Comparison of ENCODE assay signal across 8 mouse cellular contexts in genomic region chr4:55531096-55531855, GRCm38 (mm10). TPM values are rescaled to one million over a fixed set of nuclear protein-coding genes. Genes with fewer than 3 reads are reported as not detected.
DNase-seq lines count a peak whose midpoint lies in the region; TF ChIP-seq lines count a peak whose summit lies in the region.

No protein-coding gene starts in this region.

- peaks cover 32% of the 10 kb centered on the region for H3K36me3 ChIP-seq in small intestine, adult 2 months (ENCODE audit: control insufficient read depth, insufficient read depth, low read length)

- peak; percentile 42; the same call in 1 of the 2 replicates for TF ChIP-seq CTCF in small intestine, adult 2 months (IDR thresholded peaks at IDR 0.05; ENCODE audit: extremely low read depth, insufficient read length, insufficient replicate concordance, low read depth, low read length)

- peak overlapping the region; percentile 92 for H3K4me3 ChIP-seq in small intestine, adult 2 months (ENCODE audit: low read depth, low read length)

- TF ChIP-seq POLR2A in small intestine, adult 2 months (IDR thresholded peaks at IDR 0.05; ENCODE audit: low read depth, low read length): no peak

- DNase-seq in left cerebral cortex, postnatal 14 days (ENCODE audit: low spot score in 2 of 2): peak; percentile 10 to 11
- DNase-seq in left cerebral cortex, adult 18-20 months (ENCODE audit: low spot score in 2 of 2): no peak
- DNase-seq in embryo, embryonic 10 days (ENCODE audit: low spot score): peak; percentile 57
- peak; percentile 56 to 80 for DNase-seq in heart, adult 18-20 months
- peak; percentile 67 for DNase-seq in kidney, adult 18-20 months
- DNase-seq in lung, postnatal 10 days: peak; percentile 72
- DNase-seq in MN1 (ENCODE audit: low spot score): no peak

- H3K27ac ChIP-seq in small intestine, adult 2 months (ENCODE audit: insufficient read depth, low read depth, low read length): peak overlapping the region; percentile 51

- H3K27me3 ChIP-seq in small intestine, adult 2 months (ENCODE audit: control insufficient read depth, insufficient read depth, low read length): no peaks in the 10 kb centered on the region

- H3K4me1 ChIP-seq in small intestine, adult 2 months (ENCODE audit: control insufficient read depth, insufficient read depth, insufficient read length, low read length): peaks cover 3% of the 10 kb centered on the region; the same call in 1 of the 2 replicates

- intact Hi-C loops in left cerebral cortex, postnatal 14 days (cut with DNase I): loop anchor here (2.0 to 5.0 kb wide), 3 partner anchors 121 to 1156 kb away; no protein-coding TSS in a partner anchor

- under 1% methylated on average over 56 of the region's 56 CpGs for WGBS in small intestine, adult 2 months

RNA-seq across cellular contexts. Expression of gene Klf4, which starts 1.0 kb away (rescaled TPM):
- 1 to 10 TPM; 6.3 to 8.4 TPM for total RNA-seq in left cerebral cortex, postnatal 14 days (2021)
- 10 to 100 TPM in 1 of 2 experiments, 1 to 10 TPM in 1; 8.6 to 12.4 TPM for total RNA-seq in left cerebral cortex, adult 18-20 months (2021)
- total RNA-seq in heart, adult 18-20 months (2021): 10 to 100 TPM; 40.8 to 43.4 TPM
- 178 and 590 TPM in 2 replicates for polyA plus RNA-seq in small intestine, adult 2 months (2012; rRNA removed)

Comparison
In these comparisons a context has a peak if more than half of its experiments do, and no peak if none do; other contexts are left out.
1. DNase-seq: peak in left cerebral cortex, postnatal 14 days (2 of 2), embryo, embryonic 10 days (single experiment), heart, adult 18-20 months (2 of 2), kidney, adult 18-20 months (single experiment) and lung, postnatal 10 days (single experiment); none in left cerebral cortex, adult 18-20 months (0 of 2) and MN1 (single experiment).